Mouse (Mus musculus) thymus, adult 18-20 months (tissue): ENCODE results near the gene Kcne1l.

Experiments
- DNase-seq, 2 experiments: peaks; one replicate each; pipeline ENCODE4 v3.0.0; 2022; ENCODE audit warnings: mixed read lengths in 2 of 2

Kcne1l gene

DNA sequence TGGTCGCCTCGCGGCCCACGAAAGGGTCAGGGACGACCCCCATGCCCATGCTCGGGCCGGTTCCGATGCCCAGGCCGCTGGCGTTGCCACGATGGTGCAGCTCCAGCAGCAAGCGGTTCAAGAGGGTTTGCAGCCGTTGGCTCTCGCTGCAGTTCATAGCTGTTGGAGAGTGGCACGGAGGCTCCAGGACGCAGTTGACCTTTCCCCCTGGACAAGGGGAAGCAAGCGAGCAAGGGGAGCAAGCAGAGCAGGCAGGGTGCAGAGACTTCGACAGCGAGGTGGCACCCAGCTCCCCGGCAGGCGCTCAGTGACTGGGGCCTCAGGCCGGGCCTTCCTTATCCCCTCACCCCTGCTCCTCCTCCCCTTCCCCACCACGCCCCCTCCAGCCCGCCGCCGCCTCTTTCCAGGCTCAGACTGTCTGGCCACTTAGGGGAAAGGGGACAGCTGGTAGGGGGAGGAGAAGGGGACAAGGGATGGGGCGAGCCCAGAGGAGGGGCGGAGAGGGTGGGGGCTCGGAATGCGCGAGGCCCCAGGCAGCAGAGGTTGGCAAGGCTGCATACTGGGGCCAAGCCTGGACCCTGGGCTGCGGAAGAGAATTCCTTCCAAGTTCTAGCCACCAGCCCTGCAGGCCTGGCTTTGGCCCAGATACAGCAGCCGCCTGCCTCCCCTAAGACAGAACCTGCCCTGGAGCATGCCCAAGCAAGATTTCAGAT lies at the start of gene Kcne1l:
Gene Kcne1l, minus strand, starts transcription at position 426 of the 713 bp plus-strand sequence.
- DNase-seq: no peak

DNA sequence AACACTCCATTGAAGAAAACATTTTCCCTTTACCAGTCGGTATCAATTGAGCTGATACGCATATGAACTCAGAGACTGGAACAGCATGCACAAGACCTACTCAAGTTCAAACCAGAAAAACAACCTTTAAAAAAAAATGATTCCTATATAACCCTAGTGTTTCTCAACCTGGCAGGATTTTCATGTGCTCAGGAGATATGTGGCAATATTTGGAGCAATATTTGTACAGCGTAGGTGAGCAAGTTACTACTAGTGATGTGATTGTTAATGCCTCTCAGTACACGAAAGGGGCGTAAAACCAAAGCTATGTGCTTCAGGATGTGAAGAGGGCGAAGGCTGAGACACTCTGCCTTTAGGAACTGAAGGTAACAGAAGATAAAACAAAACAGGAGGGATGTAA lies 30.1 kb upstream of the Kcne1l start:
- no peak for DNase-seq

DNA sequence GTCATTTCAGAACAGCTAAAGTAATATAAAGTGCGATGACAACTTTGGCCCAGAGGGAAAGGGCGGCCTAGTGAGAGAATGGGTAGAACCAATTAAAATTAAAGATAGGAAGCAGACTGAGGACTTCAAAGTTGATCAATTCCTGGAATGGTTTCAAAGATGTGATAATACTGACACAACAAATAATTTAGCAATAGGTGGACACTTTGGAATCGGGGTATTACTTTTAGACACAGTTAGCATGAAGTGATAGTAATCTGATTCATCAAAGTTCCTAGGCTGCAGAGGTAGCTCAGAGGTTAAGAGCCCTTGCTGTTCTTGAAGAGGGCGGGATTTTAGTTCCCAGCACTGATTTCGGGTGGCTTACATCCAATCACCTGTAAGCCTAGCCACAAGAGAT lies 29.4 kb upstream of the Kcne1l start:
- DNase-seq: no peak

DNA sequence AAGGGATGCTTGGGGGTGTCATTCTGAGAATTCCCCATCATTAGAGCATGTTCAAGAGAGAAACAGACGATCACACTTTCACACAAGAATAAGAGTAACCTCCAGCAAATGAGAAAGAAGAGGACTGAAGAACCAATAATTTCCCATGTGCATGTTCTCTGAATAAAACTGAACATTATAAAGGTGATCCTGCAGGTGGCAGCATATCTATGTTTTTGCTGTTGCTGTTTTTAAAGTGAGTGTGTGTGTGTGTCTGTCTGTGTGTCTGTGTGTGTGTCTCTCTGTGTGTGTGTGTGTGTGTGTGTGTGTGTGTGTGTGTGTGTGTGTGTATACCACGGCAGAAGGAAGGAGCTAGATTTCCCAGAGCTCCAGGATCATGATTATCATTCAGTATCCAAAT lies 19.7 kb upstream of the Kcne1l start:
- no peak for DNase-seq

DNA sequence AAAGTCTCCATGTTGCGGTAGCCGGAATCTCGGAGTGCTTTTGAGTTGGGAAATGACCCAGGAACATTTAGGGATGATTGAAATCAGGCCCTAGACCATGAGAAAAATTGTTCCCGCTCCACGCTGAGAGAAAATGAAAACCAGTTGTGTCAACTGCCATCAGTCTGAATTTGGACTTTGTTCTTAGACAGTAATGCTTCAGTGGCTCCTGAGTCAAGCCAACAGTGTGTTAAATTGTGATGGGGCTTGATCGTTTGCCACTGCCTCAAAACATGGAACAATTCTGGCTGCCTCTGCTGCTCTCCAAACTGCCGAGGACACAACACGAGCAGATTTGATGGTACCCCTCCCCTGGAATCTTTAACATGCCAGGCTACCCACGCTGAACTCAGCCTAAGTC lies 10.0 kb upstream of the Kcne1l start:
- DNase-seq: no peak

DNA sequence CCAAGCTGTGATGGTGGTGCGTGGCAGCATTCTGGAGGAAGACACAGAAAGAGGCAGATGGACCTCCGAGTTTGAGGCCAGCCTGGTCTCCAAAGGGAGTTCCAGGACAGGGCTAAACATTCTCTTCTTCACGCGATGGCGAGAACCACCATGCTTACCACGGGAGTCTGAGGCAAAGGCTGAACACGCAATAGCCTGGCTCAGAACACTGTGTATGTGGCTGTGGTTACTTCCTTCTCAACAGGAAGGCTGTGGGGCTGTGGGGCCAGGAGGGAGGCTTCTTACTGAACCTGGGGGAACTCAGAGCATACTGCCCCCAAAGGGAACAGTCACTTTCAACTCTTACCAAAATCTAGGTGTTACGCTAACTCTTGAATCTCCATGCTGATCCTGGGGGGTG lies 9.2 kb upstream of the Kcne1l start:
- DNase-seq: no peak

DNA sequence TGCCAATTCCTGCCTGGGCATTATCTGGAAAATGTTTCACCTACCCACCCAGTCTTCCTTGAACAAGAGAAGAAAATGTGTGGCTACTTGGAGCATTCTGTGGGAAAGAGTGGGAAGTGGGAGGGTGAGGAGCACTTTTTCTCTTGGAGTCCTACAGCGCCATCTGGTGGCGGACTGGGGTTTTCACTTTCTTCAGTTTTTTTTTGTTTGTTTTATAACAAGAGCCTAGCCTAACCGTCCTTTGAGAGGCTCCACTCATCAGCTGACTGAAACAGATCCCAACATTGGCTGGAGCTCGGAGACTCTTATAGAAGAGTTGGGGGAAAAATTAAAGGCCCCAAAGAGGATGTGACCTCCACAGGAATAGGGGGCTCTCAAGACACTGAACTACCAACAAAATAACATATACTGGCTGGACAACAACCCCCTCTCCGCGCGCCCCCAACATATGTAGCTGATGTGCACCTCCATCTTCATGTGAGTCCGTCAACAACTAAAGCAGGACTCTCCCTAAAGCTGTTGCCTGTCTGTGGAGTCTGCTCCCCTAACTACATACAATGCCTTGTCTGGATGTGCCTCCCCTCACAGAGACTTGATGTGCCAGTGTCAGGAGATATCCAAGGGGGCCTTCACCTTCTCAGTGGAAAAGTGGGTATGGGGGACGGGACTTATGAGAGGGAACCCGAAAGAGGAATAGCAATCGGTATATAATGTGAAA lies 8.4 kb upstream of the Kcne1l start:
- no peak for DNase-seq

DNA sequence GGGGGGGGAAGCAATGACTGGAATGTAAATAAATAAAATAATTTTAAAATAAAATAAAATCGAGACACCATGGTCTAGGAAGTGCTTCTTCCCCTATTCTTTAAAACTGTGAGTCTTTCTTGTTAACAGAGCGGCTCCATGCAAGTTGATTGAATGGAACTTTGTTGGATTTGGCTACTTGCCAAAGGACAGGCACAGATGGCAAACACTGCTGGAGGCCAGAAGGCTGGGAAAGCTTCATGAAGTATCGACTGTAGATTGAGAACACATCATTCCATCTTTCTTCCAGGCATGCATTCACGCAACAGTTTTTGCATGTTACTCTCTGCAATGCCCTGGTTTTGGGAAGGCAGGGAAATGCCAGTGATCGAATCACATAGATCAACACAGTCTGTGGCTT lies 4.3 kb upstream of the Kcne1l start:
- no peak for DNase-seq

DNA sequence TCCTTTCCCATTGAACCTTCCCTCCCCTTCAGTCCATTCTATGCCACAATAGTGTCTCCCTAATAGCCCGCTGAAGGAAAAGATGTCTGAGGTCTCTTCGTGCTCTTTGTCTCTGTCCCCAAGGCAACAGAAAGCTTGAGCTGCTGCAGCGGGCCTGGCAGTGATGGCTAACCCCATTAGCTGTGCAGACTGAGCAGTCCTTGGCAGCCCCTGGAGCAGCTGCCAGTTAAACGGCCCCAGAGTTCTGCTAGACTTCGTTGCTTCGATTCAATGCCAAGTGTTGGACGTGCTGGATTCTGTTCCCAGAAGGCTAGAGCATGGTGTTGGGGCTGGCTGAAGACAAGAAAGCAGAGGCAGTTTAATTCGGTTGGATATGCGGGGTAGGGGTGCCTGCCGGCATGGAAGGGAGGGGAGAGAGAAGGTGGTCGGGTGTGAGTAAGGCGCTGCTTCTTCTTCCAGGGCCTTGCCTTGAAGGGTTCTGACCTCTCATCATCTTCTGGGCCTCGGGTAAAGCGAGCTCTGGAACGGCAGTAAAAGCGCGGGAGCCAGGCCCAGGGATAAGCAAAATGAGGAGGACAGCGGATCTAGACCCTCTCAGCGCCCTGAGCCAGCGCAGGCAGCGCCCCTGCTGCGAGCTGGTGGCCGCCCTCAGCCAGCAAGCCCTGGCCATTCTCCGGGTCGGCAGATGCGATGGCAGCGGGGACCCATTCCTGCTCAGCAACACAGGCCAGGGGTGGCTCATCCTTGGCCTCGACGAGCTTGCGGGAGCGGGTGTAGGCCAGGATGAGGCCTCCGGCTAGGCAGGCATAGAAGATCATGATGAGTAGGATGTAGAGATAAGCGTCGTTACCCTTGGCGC lies 855 bp downstream of the Kcne1l start:
- no peak for DNase-seq

DNA sequence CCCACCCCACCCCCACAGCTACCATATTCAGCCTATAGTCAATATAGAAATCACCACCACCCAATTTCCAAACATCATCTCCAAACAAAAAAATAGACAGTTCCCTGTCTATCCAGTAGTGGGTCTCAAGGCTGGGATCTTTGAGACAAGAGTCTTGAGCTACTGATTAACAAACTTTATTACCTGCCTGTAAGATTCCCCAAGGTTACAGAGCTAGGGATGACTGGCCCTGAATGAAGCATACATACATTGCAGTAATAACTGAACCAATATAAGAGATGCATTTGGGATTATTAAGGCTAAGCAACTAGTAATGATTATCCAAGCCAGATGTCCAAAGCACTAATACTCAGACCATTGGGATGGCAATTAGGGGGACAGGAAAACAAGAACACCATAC lies 1.5 kb downstream of the Kcne1l start:
- no peak for DNase-seq

DNA sequence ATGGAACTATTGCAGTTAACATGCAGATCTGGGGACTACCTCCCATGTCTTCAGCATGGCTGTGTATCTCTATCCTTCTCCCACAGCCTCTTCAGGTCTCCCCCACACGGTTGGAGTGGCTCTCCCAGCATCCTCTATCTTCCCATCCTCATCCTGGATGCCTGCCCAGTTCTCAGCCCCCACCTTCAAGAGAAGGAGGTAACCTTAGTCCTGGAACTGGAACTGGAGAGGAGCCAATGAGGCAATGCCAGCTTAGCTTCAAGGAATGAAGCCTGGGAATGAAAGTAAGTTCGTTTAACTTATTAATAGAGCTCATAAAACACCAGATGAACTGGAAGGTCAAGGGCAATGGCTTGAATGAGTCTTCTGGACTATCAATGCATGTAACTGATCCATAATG lies 2.6 kb downstream of the Kcne1l start:
- no peak for DNase-seq

DNA sequence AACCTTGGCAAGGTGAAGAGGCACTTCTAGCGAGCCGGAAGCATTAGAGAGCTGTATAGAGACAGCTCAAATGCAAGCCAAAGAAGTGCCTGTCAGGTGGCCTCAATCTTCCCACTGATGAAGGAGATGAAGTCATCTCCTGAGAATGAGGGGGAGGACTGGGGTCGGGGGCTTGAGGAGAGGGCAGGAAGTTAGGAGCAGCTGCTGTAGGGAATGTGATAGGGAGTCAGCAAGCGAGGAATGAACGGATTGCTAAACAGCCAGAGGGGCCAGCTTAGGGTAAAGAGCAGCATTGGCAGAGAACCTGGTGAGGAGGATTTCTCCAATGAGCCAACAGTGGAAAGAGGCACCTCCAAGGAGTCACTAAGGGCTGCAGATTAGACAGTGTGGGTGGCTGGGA lies 20.2 kb downstream of the Kcne1l start:
- DNase-seq: no peak

DNA sequence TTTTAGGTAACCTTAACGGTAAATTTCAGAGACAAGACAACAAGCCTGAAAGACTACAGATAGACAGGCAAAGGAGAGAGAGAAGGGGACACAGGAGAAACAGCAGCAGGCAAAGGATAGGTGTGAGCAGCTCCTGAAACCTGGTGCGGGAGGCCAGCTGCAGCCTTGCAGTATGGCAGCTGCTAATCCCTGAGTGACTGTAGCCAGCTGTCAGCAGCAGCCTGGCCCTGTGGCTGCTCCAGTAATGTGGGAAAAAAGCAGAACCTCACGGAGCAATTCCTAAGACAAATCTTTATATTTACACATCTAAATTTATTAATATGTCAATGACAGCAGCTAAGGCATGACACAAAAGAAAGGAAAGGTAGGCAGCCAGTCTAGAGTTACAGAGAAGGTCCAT lies 29.5 kb downstream of the Kcne1l start:
- no peak for DNase-seq

DNA sequence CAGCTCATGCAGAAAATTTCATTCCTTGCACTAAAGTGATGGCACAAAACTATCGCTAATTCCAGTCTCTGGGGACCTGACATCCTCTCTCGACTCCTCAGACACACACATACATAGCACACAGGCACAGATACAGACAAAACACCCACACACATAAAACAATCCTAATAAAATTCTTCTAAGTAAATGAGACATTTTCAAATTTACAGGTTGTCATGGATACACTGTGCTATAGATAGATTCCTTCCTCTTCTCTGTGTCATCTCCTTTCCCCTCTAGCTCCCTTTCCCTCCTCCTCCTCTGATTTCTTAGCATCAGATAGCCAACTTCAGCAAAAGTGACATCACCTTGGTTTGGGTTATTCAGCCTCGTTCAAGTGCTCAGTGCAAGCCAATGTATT lies 30.1 kb downstream of the Kcne1l start:
- DNase-seq: no peak
